Mouse (Mus musculus) megakaryocyte, embryonic 14.5 days (primary cell): ENCODE measurements at regions not wholly inside any gene's neighbourhood (a gene's known extent, or its start where the extent isn't known, plus 50 kb on each side); places are given as distances from the start of the nearest gene placed in this dataset.

ENCODE experiments used
- FLI1 ChIP-seq: IDR thresholded peaks from 2 replicates; pipeline ENCODE4 v1.6.1; 2012; ENCODE audit warnings: low read length, inconsistent platforms, mixed read lengths
- GATA1 ChIP-seq: IDR thresholded peaks from 3 replicates; pipeline ENCODE4 v1.6.1; 2012; ENCODE audit warnings: mixed read lengths, low read length, inconsistent platforms, borderline replicate concordance

DNA sequence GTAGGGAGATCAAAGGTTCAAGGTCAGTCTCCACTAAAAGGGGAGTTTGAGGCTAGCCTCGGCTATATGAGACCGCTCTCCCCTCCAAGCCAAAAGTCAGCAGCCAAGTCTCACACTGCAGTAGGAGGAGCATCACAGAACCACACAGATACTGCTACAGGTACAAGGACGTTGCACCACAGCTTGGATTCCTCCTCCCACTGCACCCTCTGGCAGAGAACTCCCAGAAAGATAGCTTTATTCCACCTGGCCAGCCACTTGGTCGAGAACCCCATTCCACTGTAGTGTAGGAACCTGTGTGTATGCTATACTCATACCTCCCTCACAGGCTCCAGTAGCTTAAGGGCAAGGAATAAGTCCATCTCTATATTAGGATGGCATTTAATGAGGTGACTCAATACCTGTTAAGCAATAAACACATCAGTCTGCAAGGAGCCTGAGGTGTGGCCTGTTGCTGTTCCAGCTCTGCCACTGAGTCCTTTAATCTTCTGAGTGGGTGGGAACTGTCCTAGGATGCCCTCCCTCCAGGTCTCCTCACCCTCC is 254.0 kb downstream of the Sox4 start:
- TF ChIP-seq GATA1: no peak
- no peak for TF ChIP-seq FLI1
